Mouse (Mus musculus) liver, embryonic 11.5 days (tissue): ENCODE measurements around the gene Gm47791. TPM values are rescaled to one million over a fixed set of nuclear protein-coding genes. Genes with fewer than 3 reads are reported as not detected.
A peak's percentile ranks its signal among the peaks of the same experiment; 100 is the strongest.

Experiments
- ATAC-seq: fragments of 200-750 bp; cut with Nextera tagmentation; replicated peaks from 2 replicates; pipeline ENCODE4 v1.8.0; 2017; ENCODE audit warnings: moderate number of reproducible peaks, mild to moderate bottlenecking, moderate TSS enrichment, moderate library complexity; ENCODE audit not compliant: low FRiP score
- DNase-seq: peaks from one replicate; pipeline ENCODE4 v3.0.0-alpha.2; 2017; ENCODE audit warnings: low spot score
- H3K27ac ChIP-seq: fragments of 300-500 bp; sonication (generic); 2 replicates; pipeline ENCODE4 v1.5.1; 2014; ENCODE audit warnings: mild to moderate bottlenecking, low read depth, low read length, control low read depth
- H3K27me3 ChIP-seq: fragments of 300-500 bp; sonication (generic); replicated peaks from 2 replicates; pipeline ENCODE4 v1.6.1; 2014; ENCODE audit warnings: low read length, mixed read lengths; ENCODE audit not compliant: control insufficient read depth, insufficient read depth
- H3K36me3 ChIP-seq: fragments of 300-500 bp; sonication (generic); 2 replicates; pipeline ENCODE4 v1.6.1; 2014; ENCODE audit warnings: mild to moderate bottlenecking, low read length, moderate library complexity, mixed read lengths; ENCODE audit not compliant: control insufficient read depth, insufficient read depth
- H3K4me1 ChIP-seq: fragments of 300-500 bp; sonication (generic); replicated peaks from 2 replicates; pipeline ENCODE4 v1.6.1; 2014; ENCODE audit warnings: low read length, mixed read lengths; ENCODE audit not compliant: control insufficient read depth, insufficient read depth
- H3K4me2 ChIP-seq: fragments of 300-500 bp; sonication (generic); 2 replicates; pipeline ENCODE4 v1.6.1; 2014; ENCODE audit warnings: mild to moderate bottlenecking, control low read depth, moderate library complexity
- H3K4me3 ChIP-seq: fragments of 300-500 bp; sonication (generic); 2 replicates; pipeline ENCODE4 v1.5.1; 2014; ENCODE audit warnings: low read depth, low read length, control low read depth
- H3K9ac ChIP-seq: fragments of 300-500 bp; sonication (generic); 2 replicates; pipeline ENCODE4 v1.6.1; 2014; ENCODE audit warnings: low read depth, low read length, control low read depth
- H3K9me3 ChIP-seq: fragments of 300-500 bp; sonication (generic); 2 replicates; pipeline ENCODE4 v1.6.1; 2016; ENCODE audit warnings: low read length, inconsistent platforms, mixed read lengths; ENCODE audit not compliant: control insufficient read depth
- WGBS: fragments of 180-500 bp; shearing (Covaris S2); extraction: QIAGEN DNeasy Blood & Tissue Kit; methylation state at CpG from one replicate; pipeline ENCODE4 v1.1.7; 2014; 5-methylcytosine and 5-hydroxymethylcytosine counted together
- polyA plus RNA-seq: library from polyadenylated mRNA; unstranded; fragments of >200 nt; fragmentation: Nextera tagmentation; extraction: Ambion mirVana; gene quantifications from 2 replicates; pipeline ENCODE4 v1.2.1, GENCODE M21; 2014

Gene Gm47791
- polyA plus RNA-seq, 1 experiment from 2014 or later: not detected

DNA sequence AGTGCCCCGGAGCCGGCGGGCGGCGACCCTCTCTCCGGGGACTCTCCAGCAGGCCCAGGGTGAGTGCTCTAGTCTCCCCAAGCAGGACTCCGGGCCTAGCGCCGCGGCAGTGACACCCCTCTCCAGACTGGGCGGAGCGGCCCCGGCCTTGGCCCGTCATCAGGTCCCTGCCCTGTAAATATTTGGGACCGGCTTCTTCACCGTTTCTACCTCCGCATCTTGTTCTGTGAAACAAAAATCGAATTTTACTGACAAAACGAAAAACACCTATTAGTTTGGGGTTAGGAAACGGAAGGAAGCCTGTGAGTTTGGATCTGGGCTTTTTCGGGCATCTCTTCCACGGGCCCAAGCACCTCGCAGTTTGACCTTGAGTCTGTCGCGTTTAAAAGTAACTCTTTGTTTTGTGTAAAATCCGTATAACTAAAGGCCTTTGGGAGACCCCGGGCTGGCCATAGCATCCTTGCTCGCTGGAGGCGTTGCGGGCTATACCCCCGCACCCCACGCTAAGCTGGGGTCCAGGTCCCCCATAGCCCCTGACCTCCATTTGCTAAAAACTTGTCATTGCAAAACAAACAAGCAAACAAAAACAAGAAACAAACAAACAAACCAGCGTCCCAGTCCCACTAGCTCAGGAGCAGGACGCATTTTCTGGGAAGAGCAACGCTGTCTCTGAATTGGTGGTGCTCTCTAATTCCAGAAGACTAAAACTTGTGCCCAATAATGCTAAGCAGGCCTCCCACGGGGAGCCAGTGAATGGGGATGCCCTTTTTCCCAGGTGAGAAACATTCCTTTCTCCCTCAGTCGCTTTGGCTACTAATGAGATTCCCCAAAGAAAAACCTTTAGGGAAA is 45.8 kb downstream of the Gm47791 start:
- Histone ChIP-seq H3K4me3 (peak overlapping the region; percentile 87), H3K9me3 (no peaks in the 10 kb centered on the region), H3K27ac (peak overlapping the region; percentile 70), H3K36me3 (peaks cover 5% of the 10 kb centered on the region), H3K4me1 (peaks cover 7% of the 10 kb centered on the region), H3K4me2 (peak overlapping the region; percentile 87), H3K27me3 (no peaks in the 10 kb centered on the region), H3K9ac (peak overlapping the region; percentile 94)
- DNase-seq: no peak
- peak; percentile 94 for ATAC-seq
- WGBS: 1% methylated on average over 37 of the region's 37 CpGs

- peak; percentile 94 for ATAC-seq
- peak within 1 kb of the TSS; percentile 87 for H3K4me3 ChIP-seq
- peak within 1 kb of the TSS; percentile 70 for H3K27ac ChIP-seq
- peak within 1 kb of the TSS; percentile 87 for H3K4me2 ChIP-seq
- peak within 1 kb of the TSS; percentile 94 for H3K9ac ChIP-seq
- WGBS: 8% methylated on average over 38 of the region's 38 CpGs
- H3K36me3 ChIP-seq: peaks cover under 1% of the 10 kb centered on the region; the same call in 1 of the 2 replicates
- H3K9me3 ChIP-seq: no peaks in the 10 kb centered on the region
- peaks cover 12% of the 10 kb centered on the region for H3K4me1 ChIP-seq
- peak; percentile 92 for DNase-seq
- H3K27me3 ChIP-seq: no peaks in the 10 kb centered on the region
Measured at GRCm38 (mm10) chr1:82724339-82725025, 46.6 kb downstream of the Gm47791 start, which contains the start of gene Mff. Mff (plus strand) TSS chr1:82724890.

Other genes with a start within 250 kb of the Gm47791 start
- 0.05 and 0.15 TPM in 2 replicates for gene Col4a4, start 184.4 kb downstream of the Gm47791 start, polyA plus RNA-seq
- gene Col4a3, start 184.3 kb downstream of the Gm47791 start, polyA plus RNA-seq: 0.14 and 0.22 TPM in 2 replicates
- gene Mff, start 46.4 kb downstream of the Gm47791 start, polyA plus RNA-seq: 273 and 281 TPM in 2 replicates
- gene Tm4sf20, start 2.8 kb downstream of the Gm47791 start, polyA plus RNA-seq: 0.12 TPM in 1 of 2 replicates, not detected in the other
- 47.6 and 58.7 TPM in 2 replicates for gene Agfg1, start 68.2 kb upstream of the Gm47791 start, polyA plus RNA-seq
- gene A030005L19Rik, start 142.1 kb upstream of the Gm47791 start, polyA plus RNA-seq: not detected in 2 replicates
- gene A030014E15Rik, start 153.7 kb upstream of the Gm47791 start, polyA plus RNA-seq: not detected in 2 replicates
- gene Gm6217, start 160.2 kb upstream of the Gm47791 start, polyA plus RNA-seq: not detected in 2 replicates
- not detected in 2 replicates for gene A030003K21Rik, start 172.1 kb upstream of the Gm47791 start, polyA plus RNA-seq
- not detected in 2 replicates for gene Gm7544, start 184.8 kb upstream of the Gm47791 start, polyA plus RNA-seq
- gene Gm47955, start 189.0 kb upstream of the Gm47791 start, polyA plus RNA-seq: not detected in 2 replicates
- not detected in 2 replicates for gene Gm47959, start 229.3 kb upstream of the Gm47791 start, polyA plus RNA-seq